Mouse (Mus musculus): Measurements from ENCODE around the gene Abcc5.

Gene Abcc5

GRCm38 (mm10) chr16:20301770-20302649 is 124.2 kb downstream of the Abcc5 start, which contains the start of gene Parl:
Gene Parl (minus strand): TSS chr16:20302387.
- in situ Hi-C loops (cut with MboI; ENCODE audit: low pct_unique_long_range_greater_than_20kb in 1 of 2, low sequenced_read_pairs in 2 of 2, unreplicated experiment in 1 of 2): no loop called here

GRCm38 (mm10) chr16:20300076-20300475 is 126.1 kb downstream of the Abcc5 start:
- in situ Hi-C loops (cut with MboI; ENCODE audit: low pct_unique_long_range_greater_than_20kb in 1 of 2, low sequenced_read_pairs in 2 of 2, unreplicated experiment in 1 of 2): no loop called here

Data from mouse embryonic stem cell (cell line).